Mouse (Mus musculus): ENCODE results near the gene Lemd1.

- TF ChIP-seq CTCF (IDR thresholded peaks at IDR 0.05; ENCODE audit: control insufficient read depth, insufficient read depth, low read length) (no peak), POLR2A (IDR thresholded peaks at IDR 0.05; ENCODE audit: borderline replicate concordance, control insufficient read depth, low read depth, low read length) (no peak)
Measured at GRCm38 (mm10) chr1:132208154-132208553, 16.9 kb downstream of the Lemd1 start.
